Mouse (Mus musculus) heart, postnatal 0 days (tissue): Measurements from ENCODE around the gene Lpar3. TPM values are rescaled to one million over a fixed set of nuclear protein-coding genes. Genes with fewer than 3 reads are reported as not detected.

Experiments used
- ATAC-seq: fragments of 200-750 bp; cut with Nextera tagmentation; 2 replicates; pipeline ENCODE4 v1.8.0; 2017; ENCODE audit warnings: low read depth, moderate number of reproducible peaks, moderate library complexity; ENCODE audit not compliant: insufficient read depth
- DNase-seq: peaks from one replicate; pipeline ENCODE4 v3.0.0-alpha.2; 2016; ENCODE audit warnings: low spot score
- H3K27ac ChIP-seq: fragments of 300-500 bp; sonication (generic); 2 replicates; pipeline ENCODE4 v1.5.1; 2014; ENCODE audit warnings: low read depth, mild to moderate bottlenecking
- H3K27me3 ChIP-seq: fragments of 300-500 bp; sonication (generic); 2 replicates; pipeline ENCODE4 v1.6.1; 2014; ENCODE audit warnings: low read length, mixed read lengths; ENCODE audit not compliant: control insufficient read depth, insufficient read depth
- H3K36me3 ChIP-seq: fragments of 300-500 bp; sonication (generic); replicated peaks from 2 replicates; pipeline ENCODE4 v1.6.1; 2014; ENCODE audit warnings: low read length, mixed read lengths; ENCODE audit not compliant: control insufficient read depth, insufficient read depth
- H3K4me1 ChIP-seq: fragments of 300-500 bp; sonication (generic); 2 replicates; pipeline ENCODE4 v1.6.1; 2014; ENCODE audit warnings: antibody characterized with exemption; ENCODE audit not compliant: control insufficient read depth, insufficient read depth
- H3K4me2 ChIP-seq: fragments of 300-500 bp; sonication (generic); 2 replicates; pipeline ENCODE4 v1.6.1; 2014; ENCODE audit warnings: low read depth, mild to moderate bottlenecking, low read length, moderate library complexity
- H3K4me3 ChIP-seq: fragments of 300-500 bp; sonication (generic); 2 replicates; pipeline ENCODE4 v1.5.1; 2014; ENCODE audit warnings: low read depth, low read length
- H3K9ac ChIP-seq: fragments of 300-500 bp; sonication (generic); replicated peaks from 2 replicates; pipeline ENCODE4 v1.6.1; 2014; ENCODE audit warnings: low read depth, low read length, mixed read lengths
- H3K9me3 ChIP-seq: fragments of 300-500 bp; sonication (generic); replicated peaks from 2 replicates; pipeline ENCODE4 v1.6.1; 2016; ENCODE audit warnings: low read length; ENCODE audit not compliant: control insufficient read depth
- CTCF ChIP-seq: IDR thresholded peaks from 2 replicates; pipeline ENCODE4 v1.5.1; 2016; ENCODE audit warnings: antibody characterized with exemption, control low read depth, low read depth
- EP300 ChIP-seq: IDR thresholded peaks from 2 replicates; pipeline ENCODE4 v1.6.1; 2016; ENCODE audit warnings: antibody characterized with exemption, low read depth
- WGBS: fragments of 180-500 bp; shearing (Covaris S2); extraction: QIAGEN DNeasy Blood & Tissue Kit; methylation state at CpG from one replicate; pipeline ENCODE4 v1.1.7; 2014; 5-methylcytosine and 5-hydroxymethylcytosine counted together
- polyA plus RNA-seq: library from polyadenylated mRNA; unstranded; fragments of >200 nt; fragmentation: Nextera tagmentation; extraction: Ambion mirVana; gene quantifications from 2 replicates; pipeline ENCODE4 v1.2.1, GENCODE M21; 2015
- total RNA-seq: library from RNA; depleted of rRNA; stranded (reverse); fragments of >200 nt; gene quantifications from 2 replicates; pipeline ENCODE4 v1.2.3, GENCODE M21; 2014; ENCODE audit warnings: low replicate concordance

The Lpar3 gene
- total and polyA plus RNA-seq, 2 experiments from 2014 or later = 34.4 to 38.9 TPM

GRCm38 (mm10) chr3:146309586-146309985, 88.8 kb downstream of the Lpar3 start:
- Histone ChIP-seq H3K27me3 (no peaks in the 10 kb centered on the region), H3K4me1 (no peaks in the 10 kb centered on the region), H3K4me3 (no peak overlapping the region), H3K36me3 (no peaks in the 10 kb centered on the region), H3K9ac (no peak overlapping the region), H3K27ac (no peak overlapping the region), H3K9me3 (no peaks in the 10 kb centered on the region), H3K4me2 (no peak overlapping the region)
- 80% methylated on average over 8 of the region's 8 CpGs for WGBS
- TF ChIP-seq CTCF (no peak), EP300 (no peak)
- DNase-seq = no peak
- ATAC-seq = no peak

GRCm38 (mm10) chr3:146311121-146311538, 90.4 kb downstream of the Lpar3 start:
- WGBS = 33% methylated on average over 9 of the region's 9 CpGs
- Histone ChIP-seq H3K36me3 (no peaks in the 10 kb centered on the region), H3K9me3 (no peaks in the 10 kb centered on the region), H3K4me1 (no peaks in the 10 kb centered on the region), H3K4me3 (no peak overlapping the region), H3K27me3 (no peaks in the 10 kb centered on the region), H3K27ac (no peak overlapping the region), H3K4me2 (no peak overlapping the region), H3K9ac (no peak overlapping the region)
- TF ChIP-seq EP300 = no peak
- TF ChIP-seq CTCF = no peak
- DNase-seq = no peak
- ATAC-seq = no peak

- no peak overlapping the region for H3K9ac ChIP-seq
- no peak for TF ChIP-seq EP300
- no peak for TF ChIP-seq CTCF
- WGBS = 86% methylated on average over 8 of the region's 8 CpGs
- H3K9me3 ChIP-seq = no peaks in the 10 kb centered on the region
- no peak overlapping the region for H3K4me3 ChIP-seq
- ATAC-seq (no peak), DNase-seq (no peak)
- H3K36me3 ChIP-seq = no peaks in the 10 kb centered on the region
- no peaks in the 10 kb centered on the region for H3K27me3 ChIP-seq
- no peak overlapping the region for H3K4me2 ChIP-seq
- H3K4me1 ChIP-seq = no peaks in the 10 kb centered on the region
- no peak overlapping the region for H3K27ac ChIP-seq
These were observed 94.7 kb downstream of the Lpar3 start for GRCm38 (mm10) chr3:146315414-146315813.

DNA sequence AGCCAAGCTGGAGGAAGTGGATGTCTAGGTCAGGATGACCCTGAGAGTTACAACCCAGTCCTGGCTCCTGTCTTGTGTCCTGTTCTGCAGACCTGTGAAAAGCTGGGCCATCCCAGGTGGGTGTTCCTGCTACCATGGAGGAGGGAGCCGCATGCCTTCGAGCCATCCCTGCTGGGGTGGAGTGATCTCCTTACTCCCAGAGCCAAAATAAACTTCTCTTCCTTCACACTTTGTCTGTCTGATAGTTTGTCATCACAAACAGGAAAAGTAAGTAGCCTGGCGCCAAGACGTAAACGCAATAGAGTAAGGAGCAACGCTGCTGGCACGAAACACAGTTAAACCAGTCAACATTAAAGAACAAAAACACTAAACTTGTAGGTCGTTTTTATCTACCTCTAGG, 95.5 kb downstream of the Lpar3 start:
- 73% methylated on average over 8 of the region's 8 CpGs for WGBS
- no peaks in the 10 kb centered on the region for H3K36me3 ChIP-seq
- DNase-seq (no peak), ATAC-seq (no peak)
- H3K4me3 ChIP-seq = no peak overlapping the region
- no peaks in the 10 kb centered on the region for H3K4me1 ChIP-seq
- H3K27ac ChIP-seq = no peak overlapping the region
- H3K9me3 ChIP-seq = no peaks in the 10 kb centered on the region
- TF ChIP-seq CTCF (no peak), EP300 (no peak)
- H3K4me2 ChIP-seq = no peak overlapping the region
- no peaks in the 10 kb centered on the region for H3K27me3 ChIP-seq
- H3K9ac ChIP-seq = no peak overlapping the region

GRCm38 (mm10) chr3:146317366-146317765, 96.6 kb downstream of the Lpar3 start:
- no peak for TF ChIP-seq EP300
- TF ChIP-seq CTCF = no peak
- Histone ChIP-seq H3K4me2 (no peak overlapping the region), H3K4me3 (no peak overlapping the region), H3K27me3 (no peaks in the 10 kb centered on the region), H3K9me3 (no peaks in the 10 kb centered on the region), H3K4me1 (no peaks in the 10 kb centered on the region), H3K9ac (no peak overlapping the region), H3K36me3 (no peaks in the 10 kb centered on the region), H3K27ac (no peak overlapping the region)
- DNase-seq (no peak), ATAC-seq (no peak)
- WGBS = 87% methylated on average over 7 of the region's 7 CpGs

DNA sequence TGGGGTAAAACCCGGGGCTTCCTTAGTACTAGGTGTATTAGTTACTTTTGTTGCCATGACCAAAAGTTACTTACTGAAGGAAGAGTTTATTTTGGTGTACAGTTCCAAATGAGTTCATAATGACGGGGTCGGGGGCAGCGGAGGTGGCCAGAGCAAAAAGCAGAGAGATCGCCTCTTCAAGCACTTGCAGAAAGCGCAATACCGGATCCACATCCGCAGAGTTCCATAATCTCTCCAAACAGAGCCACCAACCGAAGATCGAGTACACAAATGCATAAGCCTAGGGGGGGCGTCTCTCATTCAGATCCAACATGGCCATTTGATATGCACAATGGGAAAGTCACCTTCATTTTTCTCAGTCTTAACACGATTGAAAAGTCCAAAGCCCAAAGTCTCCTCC, 97.1 kb downstream of the Lpar3 start:
- ATAC-seq = no peak
- Histone ChIP-seq H3K4me1 (no peaks in the 10 kb centered on the region), H3K4me3 (no peak overlapping the region), H3K36me3 (no peaks in the 10 kb centered on the region), H3K9me3 (no peaks in the 10 kb centered on the region), H3K27ac (no peak overlapping the region), H3K4me2 (no peak overlapping the region), H3K27me3 (no peaks in the 10 kb centered on the region), H3K9ac (no peak overlapping the region)
- 80% methylated on average over 12 of the region's 12 CpGs for WGBS
- TF ChIP-seq CTCF = no peak
- no peak for TF ChIP-seq EP300
- DNase-seq = no peak
